Mouse (Mus musculus) forebrain, embryonic 11.5 days (tissue): ENCODE data around the gene Cacng4. TPM values are rescaled to one million over a fixed set of nuclear protein-coding genes. Genes with fewer than 3 reads are reported as not detected.

Source experiments
- ATAC-seq: fragments of 200-750 bp; cut with Nextera tagmentation; replicated peaks from 2 replicates; pipeline ENCODE4 v1.8.0; 2017; ENCODE audit warnings: moderate TSS enrichment; ENCODE audit not compliant: low FRiP score
- DNase-seq: peaks from one replicate; pipeline ENCODE4 v3.0.0-alpha.2; 2017; ENCODE audit warnings: low spot score
- H3K27ac ChIP-seq: fragments of 300-500 bp; sonication (generic); 2 replicates; pipeline ENCODE4 v1.5.1; 2014; ENCODE audit warnings: low read depth, low read length
- H3K27me3 ChIP-seq: fragments of 300-500 bp; sonication (generic); 2 replicates; pipeline ENCODE4 v1.6.1; 2014; ENCODE audit warnings: mild to moderate bottlenecking, low read length, mixed read lengths; ENCODE audit not compliant: control insufficient read depth, insufficient read depth
- H3K36me3 ChIP-seq: fragments of 300-500 bp; sonication (generic); 2 replicates; pipeline ENCODE4 v1.6.1; 2014; ENCODE audit warnings: mild to moderate bottlenecking, low read length, moderate library complexity, mixed read lengths; ENCODE audit not compliant: control insufficient read depth, insufficient read depth
- H3K4me1 ChIP-seq: fragments of 300-500 bp; sonication (generic); replicated peaks from 2 replicates; pipeline ENCODE4 v1.6.1; 2014; ENCODE audit warnings: low read length, mixed read lengths; ENCODE audit not compliant: control insufficient read depth, insufficient read depth
- H3K4me2 ChIP-seq: fragments of 300-500 bp; sonication (generic); 2 replicates; pipeline ENCODE4 v1.6.1; 2014; ENCODE audit warnings: low read depth, mild to moderate bottlenecking, low read length, moderate library complexity, mixed read lengths; ENCODE audit not compliant: severe bottlenecking
- H3K4me3 ChIP-seq: fragments of 300-500 bp; sonication (generic); 2 replicates; pipeline ENCODE4 v1.5.1; 2014; ENCODE audit warnings: low read depth, low read length
- H3K9ac ChIP-seq: fragments of 300-500 bp; sonication (generic); 2 replicates; pipeline ENCODE4 v1.6.1; 2014; ENCODE audit warnings: low read length
- H3K9me3 ChIP-seq: fragments of 300-500 bp; sonication (generic); 2 replicates; pipeline ENCODE4 v1.6.1; 2016; ENCODE audit warnings: low read length, mixed read lengths; ENCODE audit not compliant: control insufficient read depth
- WGBS: fragments of 180-500 bp; shearing (Covaris S2); extraction: QIAGEN DNeasy Blood & Tissue Kit; methylation state at CpG from one replicate; pipeline ENCODE4 v1.1.7; 2014; 5-methylcytosine and 5-hydroxymethylcytosine counted together
- polyA plus RNA-seq: library from polyadenylated mRNA; unstranded; fragments of >200 nt; fragmentation: Nextera tagmentation; extraction: Ambion mirVana; gene quantifications from 2 replicates; pipeline ENCODE4 v1.2.1, GENCODE M21; 2014

Cacng4 gene
- polyA plus RNA-seq, 1 experiment from 2014 or later, result 19.1 TPM

DNA sequence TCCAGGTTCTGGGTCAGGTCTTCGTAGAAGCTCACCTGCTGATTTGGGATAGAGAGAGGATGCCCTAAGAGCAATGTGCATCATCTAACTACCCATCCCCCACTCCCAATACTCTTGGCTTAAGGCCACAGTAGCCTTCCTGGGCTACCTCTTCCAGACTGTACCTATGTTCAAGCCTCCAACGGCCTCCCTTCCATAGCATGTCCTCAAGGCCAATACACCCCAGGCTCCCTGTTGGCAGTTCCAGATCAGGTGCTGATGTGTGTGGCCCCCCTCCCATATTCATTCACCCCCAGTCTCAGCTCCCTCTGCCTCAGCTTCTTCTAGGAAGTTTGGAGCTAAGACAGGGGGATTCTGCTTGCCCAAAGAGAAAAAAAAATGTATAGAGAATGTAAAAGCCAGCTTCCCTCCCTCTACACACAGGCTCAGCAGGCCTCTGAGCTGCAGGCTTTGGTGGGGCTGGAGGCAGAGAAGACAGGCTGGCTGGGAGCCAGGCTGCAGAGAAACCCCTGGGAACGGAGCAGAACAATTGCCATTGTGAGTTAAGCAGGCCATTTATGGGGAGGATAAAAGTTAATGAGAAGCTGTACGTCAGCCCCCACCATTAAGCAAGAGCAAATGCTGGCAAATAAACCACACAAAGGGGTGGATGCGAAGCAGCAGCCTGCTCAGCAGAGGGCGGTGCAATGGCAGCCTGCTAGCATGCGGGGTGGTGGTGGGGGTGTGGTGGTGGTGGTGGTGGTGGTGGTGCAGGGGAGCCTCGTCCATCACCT lies 31.5 kb downstream of the Cacng4 start:
- Histone ChIP-seq H3K4me3 (no peak overlapping the region), H3K9me3 (no peaks in the 10 kb centered on the region), H3K27ac (peak overlapping the region; percentile 77), H3K36me3 (no peaks in the 10 kb centered on the region), H3K4me2 (no peak overlapping the region), H3K4me1 (peaks cover 14% of the 10 kb centered on the region), H3K9ac (peak overlapping the region; percentile 17; the same call in 1 of the 2 replicates), H3K27me3 (no peaks in the 10 kb centered on the region)
- DNase-seq (peak; percentile 82), ATAC-seq (peak; percentile 84)
- 22% methylated on average over 8 of the region's 8 CpGs for WGBS

- Histone ChIP-seq H3K4me2 (no peak overlapping the region), H3K27me3 (no peaks in the 10 kb centered on the region), H3K36me3 (no peaks in the 10 kb centered on the region), H3K4me1 (peaks cover 14% of the 10 kb centered on the region), H3K4me3 (no peak overlapping the region), H3K27ac (no peak overlapping the region), H3K9me3 (no peaks in the 10 kb centered on the region), H3K9ac (no peak overlapping the region)
- DNase-seq, result no peak
- 84% methylated on average over 10 of the region's 10 CpGs for WGBS
- no peak for ATAC-seq
These were observed 32.4 kb downstream of the Cacng4 start for GRCm38 (mm10) chr11:107761790-107762500.

DNA sequence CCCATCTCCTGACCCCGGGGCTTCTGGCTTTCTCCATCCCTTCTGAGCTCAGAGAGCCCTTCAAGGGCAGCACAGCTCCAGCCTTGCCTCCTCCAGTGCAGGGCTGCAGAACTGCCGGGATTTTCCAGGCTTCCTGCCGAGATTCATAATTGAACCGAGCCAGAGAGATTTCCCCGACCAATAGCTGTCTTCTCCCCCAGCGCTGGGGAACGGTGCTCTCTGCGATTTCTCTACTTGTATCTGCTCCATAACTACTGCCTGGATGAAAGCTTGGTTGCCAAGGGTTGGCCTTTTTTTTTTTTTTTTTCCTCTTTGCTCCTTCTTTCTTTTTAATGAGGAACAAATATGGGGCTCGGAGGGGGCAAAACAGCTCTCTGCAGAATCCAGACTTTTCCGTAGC lies 34.4 kb downstream of the Cacng4 start:
- 18% methylated on average over 10 of the region's 10 CpGs for WGBS
- H3K4me3 ChIP-seq, result no peak overlapping the region
- H3K4me1 ChIP-seq, result peaks cover 14% of the 10 kb centered on the region
- peak overlapping the region; percentile 31; the same call in 1 of the 2 replicates for H3K27ac ChIP-seq
- ATAC-seq (no peak), DNase-seq (no peak)
- H3K9ac ChIP-seq, result no peak overlapping the region; the same call in 1 of the 2 replicates
- no peaks in the 10 kb centered on the region for H3K36me3 ChIP-seq
- no peaks in the 10 kb centered on the region for H3K9me3 ChIP-seq
- H3K4me2 ChIP-seq, result no peak overlapping the region
- no peaks in the 10 kb centered on the region for H3K27me3 ChIP-seq

GRCm38 (mm10) chr11:107759516-107759915 lies 34.8 kb downstream of the Cacng4 start:
- DNase-seq (no peak), ATAC-seq (no peak)
- no peaks in the 10 kb centered on the region for H3K36me3 ChIP-seq
- no peaks in the 10 kb centered on the region for H3K27me3 ChIP-seq
- H3K9me3 ChIP-seq, result no peaks in the 10 kb centered on the region
- H3K27ac ChIP-seq, result peak overlapping the region; percentile 31; the same call in 1 of the 2 replicates
- H3K4me3 ChIP-seq, result no peak overlapping the region
- peaks cover 14% of the 10 kb centered on the region for H3K4me1 ChIP-seq
- H3K4me2 ChIP-seq, result no peak overlapping the region
- H3K9ac ChIP-seq, result no peak overlapping the region; the same call in 1 of the 2 replicates
- WGBS, result 64% methylated on average over 9 of the region's 9 CpGs

DNA sequence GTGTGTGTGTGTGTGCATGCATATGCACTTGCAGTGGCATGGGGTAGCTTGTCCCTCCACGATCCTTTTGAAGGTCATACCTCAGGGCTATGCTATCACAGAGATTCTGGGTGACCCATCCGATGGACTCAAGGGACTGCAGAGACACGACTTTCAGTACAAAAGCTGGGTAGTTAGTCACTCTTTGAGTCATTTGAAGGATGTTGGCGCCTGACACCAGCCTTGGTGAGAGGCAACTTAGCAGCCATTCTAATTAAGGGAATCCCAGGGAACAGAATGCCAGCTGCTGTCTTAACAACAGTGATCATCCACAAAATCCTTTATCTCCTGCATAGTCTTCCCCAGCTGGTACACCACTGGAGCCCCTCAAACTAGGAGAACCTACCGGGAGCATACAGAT lies 45.2 kb downstream of the Cacng4 start:
- H3K27me3 ChIP-seq, result no peaks in the 10 kb centered on the region
- no peak for DNase-seq
- no peak overlapping the region for H3K27ac ChIP-seq
- H3K4me3 ChIP-seq, result no peak overlapping the region
- no peak overlapping the region for H3K4me2 ChIP-seq
- H3K4me1 ChIP-seq, result no peaks in the 10 kb centered on the region
- no peak for ATAC-seq
- WGBS, result 87% methylated on average over 5 of the region's 5 CpGs
- H3K9me3 ChIP-seq, result no peaks in the 10 kb centered on the region
- no peak overlapping the region for H3K9ac ChIP-seq
- H3K36me3 ChIP-seq, result no peaks in the 10 kb centered on the region

- no peaks in the 10 kb centered on the region for H3K9me3 ChIP-seq
- no peaks in the 10 kb centered on the region for H3K36me3 ChIP-seq
- 90% methylated on average over 5 of the region's 5 CpGs for WGBS
- H3K27ac ChIP-seq, result no peak overlapping the region
- no peak for ATAC-seq
- no peak overlapping the region for H3K9ac ChIP-seq
- no peaks in the 10 kb centered on the region for H3K27me3 ChIP-seq
- no peak for DNase-seq
- no peak overlapping the region for H3K4me3 ChIP-seq
- no peak overlapping the region for H3K4me2 ChIP-seq
- no peaks in the 10 kb centered on the region for H3K4me1 ChIP-seq
These were observed 45.9 kb downstream of the Cacng4 start for GRCm38 (mm10) chr11:107748243-107749035.

- no peak for DNase-seq
- H3K4me1 ChIP-seq, result no peaks in the 10 kb centered on the region
- H3K27me3 ChIP-seq, result no peaks in the 10 kb centered on the region
- 82% methylated on average over 3 of the region's 3 CpGs for WGBS
- H3K9ac ChIP-seq, result no peak overlapping the region
- no peak overlapping the region for H3K4me3 ChIP-seq
- no peaks in the 10 kb centered on the region for H3K9me3 ChIP-seq
- H3K36me3 ChIP-seq, result no peaks in the 10 kb centered on the region
- ATAC-seq, result no peak
- no peak overlapping the region for H3K4me2 ChIP-seq
- no peak overlapping the region for H3K27ac ChIP-seq
These were observed 51.3 kb downstream of the Cacng4 start for GRCm38 (mm10) chr11:107743100-107743499.

- 80% methylated on average over 20 of the region's 20 CpGs for WGBS
- no peak for ATAC-seq
- H3K4me1 ChIP-seq, result no peaks in the 10 kb centered on the region
- no peak overlapping the region for H3K27ac ChIP-seq
- H3K27me3 ChIP-seq, result no peaks in the 10 kb centered on the region
- no peak overlapping the region for H3K4me3 ChIP-seq
- H3K36me3 ChIP-seq, result no peaks in the 10 kb centered on the region; the same call in 1 of the 2 replicates
- no peak overlapping the region for H3K4me2 ChIP-seq
- H3K9me3 ChIP-seq, result no peaks in the 10 kb centered on the region
- no peak overlapping the region for H3K9ac ChIP-seq
- no peak for DNase-seq
These were observed 55.8 kb downstream of the Cacng4 start for GRCm38 (mm10) chr11:107738418-107739099.
